Mouse (Mus musculus) thymus, postnatal 10 days (tissue): ENCODE measurements around the gene Prkcsh.

Source experiments
- DNase-seq, 2 experiments: peaks; one replicate each; pipeline ENCODE4 v3.0.0; 2021; ENCODE audit warnings: low spot score in 2 of 2

Prkcsh gene

GRCm38 (mm10) chr9:22049721-22050270 is 47.2 kb downstream of the Prkcsh start:
- DNase-seq, result no peak

GRCm38 (mm10) chr9:22050351-22050889 is 47.8 kb downstream of the Prkcsh start:
- peak in 1 of 2 experiments; percentile 22 for DNase-seq

- DNase-seq, result no peak
These were observed 48.8 kb downstream of the Prkcsh start for GRCm38 (mm10) chr9:22051161-22051957.

- DNase-seq, result peak; percentile 35 to 47
These were observed 49.3 kb downstream of the Prkcsh start, which contains the start of gene Elavl3 for GRCm38 (mm10) chr9:22051958-22052254. TSS of gene Elavl3 (minus strand) at chr9:22052023.

GRCm38 (mm10) chr9:22053657-22054056 is 51.1 kb downstream of the Prkcsh start:
- DNase-seq, result no peak

GRCm38 (mm10) chr9:22054411-22055076 is 51.9 kb downstream of the Prkcsh start:
- peak; percentile 62 to 77 for DNase-seq

- no peak for DNase-seq
These were observed 53.1 kb downstream of the Prkcsh start for GRCm38 (mm10) chr9:22055713-22056112.

- DNase-seq, result no peak
These were observed 53.8 kb downstream of the Prkcsh start for GRCm38 (mm10) chr9:22056303-22056910.

GRCm38 (mm10) chr9:22057031-22057517 is 54.5 kb downstream of the Prkcsh start:
- DNase-seq, result no peak

- no peak for DNase-seq
These were observed 55.4 kb downstream of the Prkcsh start for GRCm38 (mm10) chr9:22058011-22058424.

- no peak for DNase-seq
These were observed 58.7 kb downstream of the Prkcsh start for GRCm38 (mm10) chr9:22061339-22061738.
